Mouse (Mus musculus): ENCODE results near the gene Clec4a4. TPM values are rescaled to one million over a fixed set of nuclear protein-coding genes. Genes with fewer than 3 reads are reported as not detected.
"Not testable (repeated sequence)": the region's sequence is repeated elsewhere in the genome, so short reads cannot be mapped to it uniquely, and the experiment has no call there.

Gene Clec4a4
- not detected in 2 replicates for polyA plus RNA-seq (2014; fragmentation: Nextera tagmentation; extraction: Ambion mirVana)

DNA sequence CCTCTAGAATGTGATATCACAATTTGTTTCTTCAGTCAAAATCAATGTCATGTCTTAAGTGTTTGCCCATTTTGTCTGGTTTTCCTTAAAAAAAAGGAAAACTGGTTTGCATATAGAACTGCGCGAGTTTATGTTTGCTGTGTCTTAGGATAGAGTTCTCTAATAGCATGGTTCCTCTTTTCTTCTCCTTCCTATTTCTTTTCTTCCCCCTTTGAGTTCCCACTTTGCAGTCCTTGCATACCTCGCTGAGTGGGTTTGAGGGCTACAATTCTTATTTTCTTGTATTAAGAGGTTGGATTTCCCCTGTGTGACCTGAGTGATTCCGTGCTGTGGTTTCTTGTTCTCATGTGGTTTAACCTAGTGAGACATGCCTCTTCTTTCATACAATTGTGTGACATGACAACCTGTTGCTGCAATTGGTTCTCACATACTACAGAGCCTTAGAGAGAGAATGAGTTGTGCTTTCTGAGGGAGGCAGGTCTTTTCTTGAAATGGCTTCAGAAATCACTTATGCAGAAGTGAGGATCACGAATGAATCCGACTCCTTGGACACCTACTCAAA lies at the start of gene Clec4a4:
Clec4a4 (plus strand) TSS at position 492 of the 562 bp plus-strand sequence.
- Histone ChIP-seq H3K9ac (no peak within 1 kb of the TSS), H3K27me3 (ENCODE audit: insufficient read depth, low read length) (no peaks in the 10 kb centered on the region), H3K4me1 (ENCODE audit: insufficient read depth) (no peaks in the 10 kb centered on the region), H3K36me3 (ENCODE audit: insufficient read depth) (no peaks in the 10 kb centered on the region), H3K27ac (ENCODE audit: low read depth) (no peak within 1 kb of the TSS), H3K9me3 (ENCODE audit: low read depth, low read length) (no peaks in the 10 kb centered on the region; the same call in 1 of the 2 replicates), H3K4me2 (no peak within 1 kb of the TSS), H3K4me3 (ENCODE audit: low read depth, low read length) (no peak within 1 kb of the TSS)
- no peak for TF ChIP-seq CTCF (IDR thresholded peaks at IDR 0.05; ENCODE audit: low read depth)
- DNase-seq (no peak), ATAC-seq (ENCODE audit: insufficient read depth) (no peak)
- 79% methylated on average over 6 of the region's 6 CpGs for WGBS

DNA sequence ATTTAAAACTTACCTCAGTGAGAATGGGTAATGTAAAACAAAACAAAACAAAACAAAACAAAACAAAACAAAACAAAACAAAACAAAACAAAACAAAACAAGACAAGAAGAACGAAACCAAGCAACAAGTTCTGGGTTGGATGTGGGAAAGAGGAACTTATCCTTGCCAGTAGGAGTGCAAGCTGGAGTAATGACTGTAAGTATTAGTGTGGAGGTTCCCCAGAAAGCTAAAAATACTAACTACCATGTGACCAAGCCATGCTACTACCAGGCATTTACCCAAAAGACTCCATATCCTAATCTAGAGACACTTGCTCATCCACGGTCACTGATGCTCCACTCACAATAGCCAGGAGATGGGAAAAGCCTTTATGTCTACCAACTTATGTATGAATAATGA lies 43.4 kb upstream of the Clec4a4 start:
- DNase-seq (no peak), ATAC-seq (ENCODE audit: insufficient read depth) (no peak)
- WGBS: 88% methylated on average over 2 of the region's 2 CpGs
- Histone ChIP-seq H3K9ac (no peak overlapping the region), H3K36me3 (ENCODE audit: insufficient read depth) (no peaks in the 10 kb centered on the region), H3K4me2 (no peak overlapping the region), H3K27ac (ENCODE audit: low read depth) (no peak overlapping the region), H3K4me3 (ENCODE audit: low read depth, low read length) (no peak overlapping the region), H3K9me3 (ENCODE audit: low read depth, low read length) (no peaks in the 10 kb centered on the region), H3K4me1 (ENCODE audit: insufficient read depth) (no peaks in the 10 kb centered on the region), H3K27me3 (ENCODE audit: insufficient read depth, low read length) (no peaks in the 10 kb centered on the region)
- no peak for TF ChIP-seq CTCF (IDR thresholded peaks at IDR 0.05; ENCODE audit: low read depth)

DNA sequence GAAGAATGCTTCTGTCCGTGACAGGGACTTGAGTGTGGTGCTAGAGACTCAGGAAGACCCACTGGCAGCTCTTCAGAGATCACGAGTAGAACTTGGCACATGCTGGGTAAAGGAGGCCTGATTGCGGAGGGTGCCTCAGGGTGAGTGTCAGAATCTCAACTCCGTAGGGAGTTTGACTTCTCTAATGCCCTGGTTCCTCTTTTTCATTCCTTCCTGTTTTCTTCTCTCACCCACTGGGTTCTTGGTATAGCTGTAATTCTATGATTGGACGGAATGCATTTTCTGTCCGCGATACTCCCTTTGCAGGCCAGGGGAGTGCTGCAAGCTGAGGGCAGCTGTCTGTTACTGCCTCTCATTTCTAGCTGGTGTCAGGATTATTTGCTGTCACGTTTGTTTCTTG lies 37.8 kb upstream of the Clec4a4 start, which contains the start of gene Clec4a3:
Clec4a3 (plus strand) TSS at position 115 of the 400 bp plus-strand sequence.
- DNase-seq (peak; percentile 3), ATAC-seq (ENCODE audit: insufficient read depth) (no peak)
- Histone ChIP-seq H3K27me3 (ENCODE audit: insufficient read depth, low read length) (no peaks in the 10 kb centered on the region), H3K9ac (no peak within 1 kb of the TSS), H3K27ac (ENCODE audit: low read depth) (no peak within 1 kb of the TSS), H3K4me1 (ENCODE audit: insufficient read depth) (no peaks in the 10 kb centered on the region), H3K4me2 (no peak within 1 kb of the TSS), H3K9me3 (ENCODE audit: low read depth, low read length) (no peaks in the 10 kb centered on the region), H3K4me3 (ENCODE audit: low read depth, low read length) (no peak within 1 kb of the TSS), H3K36me3 (ENCODE audit: insufficient read depth) (no peaks in the 10 kb centered on the region)
- WGBS: 80% methylated on average over 8 of the region's 8 CpGs
- TF ChIP-seq CTCF (IDR thresholded peaks at IDR 0.05; ENCODE audit: low read depth): no peak

DNA sequence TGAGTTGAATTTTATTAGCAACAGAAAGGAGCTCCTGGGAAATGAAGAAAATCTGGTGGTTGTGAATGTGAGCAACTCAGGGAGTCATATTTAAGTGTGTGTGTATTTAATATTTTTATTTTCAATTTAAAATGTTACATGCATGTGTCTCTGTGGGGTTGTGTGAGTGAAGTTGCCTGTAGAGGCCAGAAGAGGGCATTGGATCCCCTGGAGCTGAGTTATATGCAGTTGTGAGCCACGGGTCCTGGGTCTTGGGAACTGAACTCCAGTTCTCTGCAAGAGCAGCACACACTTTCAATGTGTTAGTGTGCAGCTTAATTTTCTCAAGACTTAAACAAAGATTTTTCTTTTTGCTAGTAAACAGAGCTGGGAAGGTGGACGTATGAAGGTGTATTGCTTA lies 25.6 kb upstream of the Clec4a4 start:
- TF ChIP-seq CTCF (IDR thresholded peaks at IDR 0.05; ENCODE audit: low read depth): no peak
- no peak overlapping the region for H3K9ac ChIP-seq
- DNase-seq (no peak), ATAC-seq (ENCODE audit: insufficient read depth) (no peak)
- H3K36me3 ChIP-seq (ENCODE audit: insufficient read depth): no peaks in the 10 kb centered on the region
- H3K4me3 ChIP-seq (ENCODE audit: low read depth, low read length): no peak overlapping the region
- H3K4me1 ChIP-seq (ENCODE audit: insufficient read depth): no peaks in the 10 kb centered on the region
- no peaks in the 10 kb centered on the region for H3K9me3 ChIP-seq (ENCODE audit: low read depth, low read length)
- no peak overlapping the region for H3K4me2 ChIP-seq
- WGBS: 65% methylated on average over 2 of the region's 2 CpGs
- no peaks in the 10 kb centered on the region for H3K27me3 ChIP-seq (ENCODE audit: insufficient read depth, low read length)
- H3K27ac ChIP-seq (ENCODE audit: low read depth): no peak overlapping the region

DNA sequence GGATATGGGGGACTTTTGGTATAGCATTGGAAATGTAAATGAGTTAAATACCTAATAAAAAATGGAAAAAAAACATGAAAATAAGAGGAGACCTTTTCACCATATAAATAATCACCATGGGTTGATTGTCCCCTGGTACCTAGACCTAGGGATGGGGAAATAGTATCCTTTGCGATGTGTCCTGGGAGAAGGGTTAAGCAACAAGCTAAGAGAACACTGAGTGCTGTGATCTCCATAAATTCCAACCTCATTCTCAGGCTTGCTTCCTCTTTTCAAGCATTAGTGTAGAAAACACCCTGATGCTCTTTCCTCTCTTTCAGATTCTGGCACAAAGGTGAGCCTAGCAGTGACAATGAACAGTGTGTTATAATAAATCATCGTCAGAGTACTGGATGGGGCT lies 21.1 kb upstream of the Clec4a4 start:
- Histone ChIP-seq H3K9ac (no peak overlapping the region), H3K27me3 (ENCODE audit: insufficient read depth, low read length) (no peaks in the 10 kb centered on the region), H3K27ac (ENCODE audit: low read depth) (no peak overlapping the region), H3K36me3 (ENCODE audit: insufficient read depth) (no peaks in the 10 kb centered on the region), H3K4me1 (ENCODE audit: insufficient read depth) (no peaks in the 10 kb centered on the region), H3K4me2 (no peak overlapping the region), H3K9me3 (ENCODE audit: low read depth, low read length) (no peaks in the 10 kb centered on the region), H3K4me3 (ENCODE audit: low read depth, low read length) (no peak overlapping the region)
- 93% methylated on average over 2 of the region's 2 CpGs for WGBS
- DNase-seq: no peak
- no peak for TF ChIP-seq CTCF (IDR thresholded peaks at IDR 0.05; ENCODE audit: low read depth)
- no peak for ATAC-seq (ENCODE audit: insufficient read depth)

DNA sequence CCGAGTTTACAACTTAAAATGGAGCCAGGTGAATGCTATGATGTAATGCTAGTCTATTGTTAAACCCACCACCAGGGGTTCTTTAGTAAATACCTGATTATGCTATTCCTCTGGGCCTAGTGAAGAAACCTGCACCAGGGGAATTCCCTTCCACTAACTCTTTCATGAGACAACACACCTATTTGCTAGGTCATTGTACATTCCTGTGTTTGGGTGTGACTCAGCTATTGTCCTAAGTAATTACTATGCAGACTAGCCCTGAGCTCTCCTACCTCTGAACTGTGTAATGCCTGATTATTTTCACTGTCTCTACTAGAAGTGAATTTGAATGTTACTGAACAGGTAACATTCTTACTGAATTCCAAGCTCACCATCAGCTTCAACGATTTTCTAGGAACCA lies 14.5 kb downstream of the Clec4a4 start:
- 65% methylated on average over 2 of the region's 2 CpGs for WGBS
- ATAC-seq (ENCODE audit: insufficient read depth): not testable (repeated sequence)

DNA sequence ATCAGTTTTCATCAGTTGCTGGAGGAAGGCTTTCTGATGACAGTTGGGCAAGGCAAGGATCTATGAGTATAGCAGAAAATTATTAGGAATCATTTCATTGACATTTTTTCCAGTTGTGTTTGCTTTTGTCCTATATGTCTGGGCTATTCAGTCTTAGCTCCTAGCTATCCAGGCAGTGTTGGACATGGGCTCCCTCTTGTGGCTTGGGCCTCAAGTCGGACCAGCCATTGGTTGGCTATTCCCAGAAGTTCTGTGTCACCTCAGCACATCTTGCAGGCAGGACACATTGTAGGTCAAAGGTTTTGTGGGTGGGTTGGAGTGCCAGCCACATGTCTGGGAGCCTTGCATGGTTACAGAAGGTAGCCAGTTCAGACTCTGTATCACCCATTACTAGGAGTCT lies 15.4 kb downstream of the Clec4a4 start:
- no peaks in the 10 kb centered on the region for H3K36me3 ChIP-seq (ENCODE audit: insufficient read depth)
- no peaks in the 10 kb centered on the region for H3K9me3 ChIP-seq (ENCODE audit: low read depth, low read length)
- no peaks in the 10 kb centered on the region for H3K4me1 ChIP-seq (ENCODE audit: insufficient read depth)
- H3K4me3 ChIP-seq (ENCODE audit: low read depth, low read length): no peak overlapping the region
- H3K4me2 ChIP-seq: no peak overlapping the region
- H3K9ac ChIP-seq: no peak overlapping the region
- H3K27ac ChIP-seq (ENCODE audit: low read depth): no peak overlapping the region
- DNase-seq (no peak), ATAC-seq (ENCODE audit: insufficient read depth) (no peak)
- H3K27me3 ChIP-seq (ENCODE audit: insufficient read depth, low read length): no peaks in the 10 kb centered on the region
- TF ChIP-seq CTCF (IDR thresholded peaks at IDR 0.05; ENCODE audit: low read depth): no peak
- 55% methylated on average over 1 of the region's 1 CpGs for WGBS

More for the DNA sequence above, 14.5 kb downstream of the Clec4a4 start:
- H3K4me2 ChIP-seq; H3K27me3 ChIP-seq (ENCODE audit: insufficient read depth, low read length); DNase-seq; H3K4me3 ChIP-seq (ENCODE audit: low read depth, low read length); H3K36me3 ChIP-seq (ENCODE audit: insufficient read depth); H3K4me1 ChIP-seq (ENCODE audit: insufficient read depth); H3K9me3 ChIP-seq (ENCODE audit: low read depth, low read length); H3K9ac ChIP-seq; H3K27ac ChIP-seq (ENCODE audit: low read depth): not testable (repeated sequence)
